Mouse (Mus musculus) cerebellum, adult 2 months (tissue): ENCODE data around the gene D230025D16Rik. TPM values are rescaled to one million over a fixed set of nuclear protein-coding genes. Genes with fewer than 3 reads are reported as not detected.

Experiments used
- DNase-seq, 2 experiments: peaks; one replicate each; pipeline ENCODE4 v3.0.0; 2021
- H3K27ac ChIP-seq: fragments of 200-500 bp; 2 replicates; pipeline ENCODE4 v1.5.1; 2012; ENCODE audit warnings: low read length, control low read depth, inconsistent platforms; ENCODE audit not compliant: insufficient read depth
- H3K27me3 ChIP-seq: fragments of 200-500 bp; 2 replicates; pipeline ENCODE4 v1.6.1; 2012; ENCODE audit warnings: inconsistent platforms, mild to moderate bottlenecking, low read length, moderate library complexity; ENCODE audit not compliant: control insufficient read depth, insufficient read depth
- H3K4me1 ChIP-seq: fragments of 200-500 bp; 2 replicates; pipeline ENCODE4 v1.6.1; 2011; ENCODE audit warnings: low read length; ENCODE audit not compliant: control insufficient read depth, insufficient read depth
- H3K4me3 ChIP-seq: fragments of 200-500 bp; replicated peaks from 2 replicates; pipeline ENCODE3; 2011; ENCODE audit warnings: mild to moderate bottlenecking, low read depth, low read length, control low read depth; ENCODE audit not compliant: insufficient read depth
- CTCF ChIP-seq: fragments of 200-500 bp; IDR thresholded peaks from 2 replicates; pipeline ENCODE4 v1.5.1; 2011; ENCODE audit warnings: low read depth, mild to moderate bottlenecking, control low read depth, low read length, moderate library complexity, borderline replicate concordance; ENCODE audit not compliant: insufficient read depth
- POLR2A ChIP-seq: fragments of 200-500 bp; IDR thresholded peaks from 2 replicates; pipeline ENCODE4 v1.6.1; 2011; ENCODE audit warnings: low read length, control low read depth, borderline replicate concordance; ENCODE audit not compliant: insufficient read depth
- WGBS: fragments of 180-500 bp; shearing (Covaris S2); methylation state at CpG from one replicate; pipeline ENCODE4 v1.1.7; 2018; 5-methylcytosine and 5-hydroxymethylcytosine counted together
- polyA plus RNA-seq: library from polyadenylated mRNA; depleted of rRNA; stranded (reverse); fragments of >200 nt; gene quantifications from 2 replicates; pipeline ENCODE4 v1.2.3, GENCODE M21; 2012

D230025D16Rik gene
- polyA plus RNA-seq, 1 experiment: 34.9 TPM

DNA sequence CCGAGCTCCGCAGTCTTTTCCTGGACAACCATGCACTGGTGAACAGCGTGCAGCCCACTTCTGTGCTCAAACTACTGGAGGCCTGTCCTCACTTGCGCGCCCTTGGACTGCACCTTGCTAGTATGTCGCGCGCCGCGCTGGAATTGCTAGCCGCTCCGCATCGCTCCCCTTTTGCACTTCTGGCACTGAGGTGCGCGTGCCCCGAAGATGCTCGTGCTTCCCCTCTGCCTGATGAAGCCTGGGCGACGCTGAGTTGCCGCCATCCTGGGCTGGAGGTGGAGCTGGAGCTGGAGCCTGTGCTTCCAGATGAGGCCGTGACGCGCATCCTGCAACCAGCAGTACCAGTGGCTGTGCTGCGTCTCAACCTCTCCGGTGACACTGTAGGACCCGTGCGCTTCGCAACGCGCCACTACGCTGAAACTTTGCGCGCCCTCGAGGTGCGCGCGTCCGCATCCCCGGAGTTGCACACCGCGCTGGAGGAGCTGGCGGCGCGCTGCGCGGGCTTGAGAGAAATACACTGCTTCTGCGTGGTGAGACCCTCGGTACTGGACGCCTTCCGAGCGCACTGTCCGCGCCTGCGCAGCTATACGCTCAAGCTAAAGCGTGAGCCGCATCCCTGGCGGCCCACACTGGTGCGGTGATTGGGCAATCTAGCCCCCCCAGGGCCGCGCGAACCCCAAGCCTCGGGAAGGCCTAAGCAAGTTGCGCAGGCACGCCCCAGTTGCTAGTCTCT lies 43.6 kb downstream of the D230025D16Rik start:
- Histone ChIP-seq H3K4me1 (0 out of 2 replicates have a peak, but pooled peaks cover 3% of the 10 kb centered on the region), H3K4me3 (peak overlapping the region; percentile 54), H3K27me3 (no peaks in the 10 kb centered on the region; the same call in 1 of the 2 replicates), H3K27ac (no peak overlapping the region)
- WGBS: 2% methylated on average over 65 of the region's 65 CpGs
- 0 out of 2 replicates have a peak, but pooled peaks have one; percentile 20 for TF ChIP-seq POLR2A
- TF ChIP-seq CTCF: no peak
- peak; percentile 58 to 67 for DNase-seq

GRCm38 (mm10) chr8:105269075-105269458 lies 44.1 kb downstream of the D230025D16Rik start:
- peak in 1 of 2 experiments; percentile 30 for DNase-seq
- 8% methylated on average over 10 of the region's 10 CpGs for WGBS
- Histone ChIP-seq H3K4me3 (peak overlapping the region; percentile 54), H3K27me3 (no peaks in the 10 kb centered on the region; the same call in 1 of the 2 replicates), H3K4me1 (0 out of 2 replicates have a peak, but pooled peaks cover 3% of the 10 kb centered on the region), H3K27ac (no peak overlapping the region)
- TF ChIP-seq POLR2A (no peak), CTCF (no peak)

- H3K27me3 ChIP-seq: no peaks in the 10 kb centered on the region; the same call in 1 of the 2 replicates
- H3K4me3 ChIP-seq: peak within 1 kb of the TSS; percentile 54
- peak in 1 of 2 experiments; percentile 51 for DNase-seq
- TF ChIP-seq POLR2A: no peak
- TF ChIP-seq CTCF: no peak
- 0 out of 2 replicates have a peak, but pooled peaks cover 3% of the 10 kb centered on the region for H3K4me1 ChIP-seq
- WGBS: 3% methylated on average over 42 of the region's 42 CpGs
- no peak within 1 kb of the TSS for H3K27ac ChIP-seq
Observed at GRCm38 (mm10) chr8:105269461-105269947, 44.6 kb downstream of the D230025D16Rik start, which contains the start of gene Hsf4. Gene Hsf4, plus strand, starts transcription at chr8:105269801.

GRCm38 (mm10) chr8:105270101-105270915 lies 45.4 kb downstream of the D230025D16Rik start:
- WGBS: 24% methylated on average over 39 of the region's 39 CpGs
- Histone ChIP-seq H3K4me3 (no peak overlapping the region), H3K27me3 (no peaks in the 10 kb centered on the region; the same call in 1 of the 2 replicates), H3K4me1 (0 out of 2 replicates have a peak, but pooled peaks cover 3% of the 10 kb centered on the region), H3K27ac (no peak overlapping the region)
- TF ChIP-seq CTCF (no peak), POLR2A (no peak)
- DNase-seq: no peak

DNA sequence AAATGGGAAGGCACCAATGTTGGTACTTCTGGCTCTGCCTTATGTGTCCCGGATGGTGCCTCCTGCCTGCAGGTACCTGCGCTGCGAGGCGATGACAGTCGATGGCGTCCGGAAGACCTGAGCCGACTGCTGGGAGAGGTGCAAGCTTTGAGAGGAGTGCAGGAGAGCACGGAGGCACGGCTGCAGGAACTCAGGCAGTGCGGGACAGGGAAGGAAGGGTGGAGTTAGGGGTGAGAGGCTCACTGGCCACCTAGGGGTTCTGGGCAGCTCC lies 45.9 kb downstream of the D230025D16Rik start:
- peaks cover 3% of the 10 kb centered on the region; the same call in 1 of the 2 replicates for H3K4me1 ChIP-seq
- no peak overlapping the region for H3K4me3 ChIP-seq
- no peak overlapping the region for H3K27ac ChIP-seq
- no peak for TF ChIP-seq CTCF
- TF ChIP-seq POLR2A: no peak
- no peaks in the 10 kb centered on the region; the same call in 1 of the 2 replicates for H3K27me3 ChIP-seq
- no peak for DNase-seq
- WGBS: 22% methylated on average over 11 of the region's 11 CpGs

DNA sequence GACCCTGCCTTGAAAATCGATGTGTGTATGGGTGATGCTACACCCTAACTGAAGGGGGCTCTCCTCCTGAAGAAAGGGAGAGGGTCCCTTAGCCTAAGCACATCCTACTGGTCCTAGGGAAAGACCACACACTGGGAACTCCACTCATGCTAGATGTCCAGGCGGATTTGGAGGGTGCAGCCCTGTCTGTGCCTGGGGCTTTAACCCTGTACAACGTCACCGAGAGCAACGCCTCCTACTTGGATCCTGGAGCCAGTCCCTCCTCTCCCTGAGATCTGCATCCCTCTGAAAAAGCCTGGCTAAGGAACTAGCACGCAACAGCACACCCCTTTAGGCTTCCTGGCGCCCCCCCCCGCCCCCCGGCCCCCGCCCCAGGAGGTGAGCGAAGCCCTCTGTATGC lies 50.4 kb downstream of the D230025D16Rik start:
- peaks cover 3% of the 10 kb centered on the region for H3K4me1 ChIP-seq
- no peak overlapping the region for H3K4me3 ChIP-seq
- TF ChIP-seq POLR2A (no peak), CTCF (no peak)
- no peak overlapping the region for H3K27ac ChIP-seq
- H3K27me3 ChIP-seq: no peaks in the 10 kb centered on the region; the same call in 1 of the 2 replicates
- WGBS: 15% methylated on average over 11 of the region's 11 CpGs
- DNase-seq: no peak

DNA sequence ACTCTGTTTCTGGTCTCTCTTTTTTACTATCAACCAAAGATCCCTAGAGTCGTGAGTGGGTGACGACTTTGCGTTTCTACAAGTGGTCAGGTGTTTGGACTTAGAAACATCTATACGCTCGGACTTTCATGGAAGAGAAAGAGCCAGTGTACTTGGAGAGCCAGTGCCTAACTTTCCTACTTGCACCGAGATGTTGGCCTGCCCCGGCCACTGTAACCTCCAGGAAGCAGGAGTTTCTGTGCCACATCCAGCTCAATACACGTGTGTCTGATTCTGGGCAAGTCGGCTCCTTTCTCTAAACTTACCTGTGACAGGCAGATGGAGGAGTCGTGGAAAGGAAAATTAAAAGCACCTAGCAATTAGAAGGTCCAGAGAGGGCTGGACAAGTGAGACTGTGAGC lies 50.9 kb downstream of the D230025D16Rik start, which contains the start of gene Nol3:
Nol3 (plus strand) TSS at position 301 of the 400 bp plus-strand sequence.
- no peak for DNase-seq
- TF ChIP-seq CTCF (no peak), POLR2A (no peak)
- Histone ChIP-seq H3K4me1 (peaks cover 3% of the 10 kb centered on the region), H3K27ac (no peak within 1 kb of the TSS), H3K27me3 (no peaks in the 10 kb centered on the region; the same call in 1 of the 2 replicates), H3K4me3 (peak within 1 kb of the TSS; percentile 24)
- WGBS: 9% methylated on average over 10 of the region's 10 CpGs
